Mouse (Mus musculus) small intestine, adult 2 months (tissue): ENCODE results near the gene Narf.

Experiments used
- CTCF ChIP-seq: fragments of 200-500 bp; IDR thresholded peaks from 2 replicates; pipeline ENCODE4 v1.5.1; 2012; ENCODE audit warnings: low read depth, mild to moderate bottlenecking, control low read depth, inconsistent platforms, low read length, moderate library complexity, mixed read lengths; ENCODE audit not compliant: insufficient replicate concordance, insufficient read length; ENCODE audit errors: extremely low read depth
- POLR2A ChIP-seq: fragments of 200-500 bp; IDR thresholded peaks from 2 replicates; pipeline ENCODE4 v1.6.1; 2012; ENCODE audit warnings: low read depth, mild to moderate bottlenecking, control low read depth, inconsistent platforms, low read length, moderate library complexity

DNA sequence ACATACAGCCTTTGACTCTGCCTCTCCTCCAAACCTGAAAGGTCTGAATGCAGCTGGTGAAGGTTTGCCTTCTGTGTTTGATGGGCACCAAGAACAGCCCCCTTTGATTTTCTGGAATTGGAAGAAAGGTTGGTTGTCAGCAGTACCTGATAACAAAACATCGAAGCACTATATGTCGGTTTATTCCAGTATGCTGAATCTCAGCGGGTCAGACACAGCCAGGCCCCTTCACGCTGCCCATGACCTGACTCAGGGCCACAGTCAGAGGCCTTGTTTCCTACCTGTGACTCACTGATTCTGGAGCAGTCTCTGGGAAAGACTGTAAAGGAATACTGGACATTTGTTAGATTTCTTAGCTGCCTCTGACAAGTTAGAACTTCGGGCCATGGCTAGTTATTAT, 57.7 kb downstream of the Narf start:
- no peak for TF ChIP-seq CTCF
- TF ChIP-seq POLR2A, result no peak
